Mouse (Mus musculus) testis, adult 2 months (tissue): Measurements from ENCODE around the gene Aqp9. TPM values are rescaled to one million over a fixed set of nuclear protein-coding genes. Genes with fewer than 3 reads are reported as not detected.

Experiments
- H3K27ac ChIP-seq: fragments of 200-500 bp; 2 replicates; pipeline ENCODE4 v1.5.1; 2012; ENCODE audit warnings: low read depth, low read length; ENCODE audit not compliant: control insufficient read depth, insufficient read depth
- H3K27me3 ChIP-seq: fragments of 200-500 bp; 2 replicates; pipeline ENCODE4 v1.6.1; 2012; ENCODE audit warnings: mild to moderate bottlenecking, low read length, moderate library complexity; ENCODE audit not compliant: control insufficient read depth, insufficient read depth
- H3K36me3 ChIP-seq: fragments of 200-500 bp; 2 replicates; pipeline ENCODE4 v1.6.1; 2012; ENCODE audit warnings: mild to moderate bottlenecking, low read length; ENCODE audit not compliant: control insufficient read depth, insufficient read depth
- H3K4me1 ChIP-seq: fragments of 200-500 bp; 2 replicates; pipeline ENCODE4 v1.6.1; 2012; ENCODE audit warnings: low read length; ENCODE audit not compliant: control insufficient read depth, insufficient read depth
- H3K4me3 ChIP-seq: fragments of 200-500 bp; 2 replicates; pipeline ENCODE4 v1.5.1; 2012; ENCODE audit warnings: low read depth, mild to moderate bottlenecking, low read length, moderate library complexity, mixed read lengths; ENCODE audit not compliant: control insufficient read depth
- CTCF ChIP-seq: fragments of 200-500 bp; IDR thresholded peaks from 2 replicates; pipeline ENCODE4 v1.5.1; 2012; ENCODE audit warnings: low read depth, mild to moderate bottlenecking, inconsistent platforms, low read length, moderate library complexity; ENCODE audit not compliant: control insufficient read depth, insufficient read depth, insufficient replicate concordance
- POLR2A ChIP-seq: fragments of 200-500 bp; IDR thresholded peaks from 2 replicates; pipeline ENCODE4 v1.6.1; 2012; ENCODE audit warnings: low read depth, mild to moderate bottlenecking, inconsistent platforms, low read length, moderate library complexity; ENCODE audit not compliant: control insufficient read depth
- polyA plus RNA-seq: library from polyadenylated mRNA; depleted of rRNA; stranded (reverse); fragments of >200 nt; gene quantifications from 2 replicates; pipeline ENCODE4 v1.2.3, GENCODE M21; 2012

Aqp9 gene
- polyA plus RNA-seq, 1 experiment: 35.1 TPM

DNA sequence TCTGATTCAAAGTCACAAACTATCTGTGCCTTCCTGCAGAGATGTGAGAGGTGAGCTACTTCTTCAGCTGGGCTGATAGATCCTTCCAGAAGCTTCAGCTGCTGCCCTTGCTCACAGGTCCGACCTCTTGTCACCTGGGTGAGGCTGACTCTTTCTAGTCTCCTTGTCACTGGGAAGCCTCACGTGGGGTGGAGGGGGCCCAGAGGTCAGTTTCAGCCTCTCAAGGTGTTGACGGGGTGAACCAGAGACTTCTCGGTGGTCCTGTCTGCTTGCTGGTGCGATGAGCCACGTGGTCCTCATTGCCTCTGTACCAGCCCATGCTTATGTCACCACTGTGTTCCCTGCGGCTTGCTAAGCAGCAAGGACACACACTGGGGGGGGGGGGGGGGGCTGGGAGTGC is 96.0 kb downstream of the Aqp9 start:
- Histone ChIP-seq H3K27ac (no peak overlapping the region), H3K4me3 (no peak overlapping the region), H3K27me3 (no peaks in the 10 kb centered on the region), H3K4me1 (peaks cover 6% of the 10 kb centered on the region), H3K36me3 (no peaks in the 10 kb centered on the region)
- TF ChIP-seq CTCF: no peak
- no peak for TF ChIP-seq POLR2A

DNA sequence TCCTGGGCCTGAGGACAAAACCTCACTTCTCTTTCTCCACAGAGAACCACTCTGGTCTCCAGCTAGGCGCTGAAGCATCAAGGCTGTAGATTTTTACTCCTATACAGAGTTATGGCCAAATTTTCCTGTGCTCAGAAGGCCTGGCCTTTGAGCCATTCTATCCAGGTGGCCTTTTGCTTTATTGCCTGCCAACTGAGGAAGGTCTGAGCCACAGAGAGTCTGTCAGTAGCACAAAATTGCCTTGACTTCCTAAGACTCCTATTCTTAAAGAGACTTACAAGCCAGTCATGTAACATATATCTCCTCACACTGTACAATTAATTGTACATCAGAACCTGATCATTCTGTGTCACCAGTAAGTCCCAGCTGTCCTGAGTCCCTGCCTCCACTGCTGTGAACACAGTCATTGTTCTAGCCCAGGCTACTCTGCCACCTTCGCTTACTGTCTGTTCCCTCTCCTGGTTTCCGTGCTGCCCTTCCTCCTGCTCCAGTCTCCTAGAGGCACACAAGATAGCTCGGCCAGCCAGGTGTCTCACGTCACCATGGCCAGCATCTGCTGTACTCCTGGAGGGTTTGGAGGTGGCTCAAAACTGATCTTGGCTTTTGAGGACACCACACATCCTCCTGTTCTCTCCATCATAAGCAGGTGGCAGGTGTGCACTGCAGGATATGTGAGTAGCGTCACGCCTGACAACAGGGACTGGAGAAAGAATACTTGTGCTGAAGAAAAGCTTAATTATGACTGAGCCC is 96.7 kb downstream of the Aqp9 start:
- Histone ChIP-seq H3K27ac (no peak overlapping the region), H3K36me3 (no peaks in the 10 kb centered on the region), H3K27me3 (no peaks in the 10 kb centered on the region), H3K4me3 (no peak overlapping the region), H3K4me1 (peaks cover 6% of the 10 kb centered on the region)
- no peak for TF ChIP-seq POLR2A
- no peak for TF ChIP-seq CTCF

DNA sequence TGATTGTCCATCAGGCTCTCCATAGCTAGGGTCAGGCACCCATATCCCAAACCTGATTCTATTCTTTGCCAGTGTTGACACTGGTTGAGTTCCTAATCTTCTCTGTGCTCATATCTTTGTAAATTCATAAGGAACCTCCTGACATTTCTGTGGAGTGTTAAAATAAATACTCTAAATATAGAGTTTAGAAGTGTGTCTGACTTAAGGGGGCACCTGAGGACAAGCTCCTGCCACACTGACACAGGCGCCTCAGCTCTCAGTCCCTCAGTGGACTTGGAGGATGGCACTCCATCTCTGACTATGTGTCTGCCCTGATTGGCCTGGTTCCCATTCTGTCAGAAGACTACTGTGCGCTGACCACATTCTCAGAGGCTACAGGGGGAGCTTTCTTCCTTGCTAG is 97.9 kb downstream of the Aqp9 start:
- Histone ChIP-seq H3K4me3 (no peak overlapping the region), H3K27ac (no peak overlapping the region), H3K27me3 (no peaks in the 10 kb centered on the region), H3K36me3 (no peaks in the 10 kb centered on the region), H3K4me1 (no peaks in the 10 kb centered on the region)
- TF ChIP-seq CTCF: no peak
- no peak for TF ChIP-seq POLR2A

DNA sequence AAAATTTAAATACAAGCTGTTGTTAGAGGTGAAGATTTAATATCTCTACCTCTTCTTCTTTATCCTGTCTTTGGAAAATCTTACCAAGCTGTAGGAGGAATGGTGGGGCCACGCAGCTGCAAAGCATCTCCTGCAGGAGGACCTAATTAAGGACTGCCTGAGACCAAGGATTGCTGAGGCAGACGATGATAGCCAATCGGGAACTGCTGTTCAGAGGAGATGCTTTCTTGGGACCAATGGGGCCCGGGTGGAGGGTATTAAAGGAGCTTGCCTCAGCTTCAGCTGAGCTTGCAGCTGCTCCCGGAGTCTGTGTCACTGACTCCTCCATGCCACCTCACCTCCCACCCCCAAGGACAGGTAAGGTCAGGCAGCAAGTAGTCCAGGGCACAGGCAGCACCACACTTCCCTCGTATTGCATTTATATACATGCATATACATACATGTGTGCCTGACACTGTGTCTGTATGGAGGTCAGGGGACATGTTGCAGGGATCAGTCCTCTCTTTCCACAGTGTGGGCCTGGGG is 99.6 kb downstream of the Aqp9 start:
- Histone ChIP-seq H3K36me3 (no peaks in the 10 kb centered on the region), H3K27me3 (no peaks in the 10 kb centered on the region), H3K27ac (no peak overlapping the region), H3K4me1 (no peaks in the 10 kb centered on the region), H3K4me3 (no peak overlapping the region)
- TF ChIP-seq POLR2A (no peak), CTCF (no peak)

DNA sequence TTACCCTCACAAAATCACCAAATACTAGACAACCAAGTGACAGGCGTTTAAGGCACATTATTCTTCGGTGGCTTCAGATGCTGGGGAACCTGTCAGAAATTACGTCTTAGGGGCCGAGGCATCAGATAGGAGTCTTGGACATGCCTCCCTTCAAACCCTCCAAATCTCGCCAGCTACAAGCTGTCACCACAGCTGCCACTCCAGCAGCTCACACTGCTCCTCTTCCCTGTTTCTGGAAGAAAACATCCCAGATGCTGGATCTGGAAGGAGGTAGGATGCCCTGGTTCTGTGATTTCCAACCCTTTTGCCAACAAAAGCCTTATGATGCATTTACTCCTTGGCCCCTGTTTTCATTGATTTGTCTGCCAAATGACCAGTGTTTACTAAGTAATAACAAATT is 101.3 kb downstream of the Aqp9 start:
- no peak for TF ChIP-seq CTCF
- TF ChIP-seq POLR2A: no peak
- Histone ChIP-seq H3K27me3 (no peaks in the 10 kb centered on the region), H3K27ac (no peak overlapping the region), H3K36me3 (no peaks in the 10 kb centered on the region), H3K4me1 (no peaks in the 10 kb centered on the region), H3K4me3 (no peak overlapping the region)

DNA sequence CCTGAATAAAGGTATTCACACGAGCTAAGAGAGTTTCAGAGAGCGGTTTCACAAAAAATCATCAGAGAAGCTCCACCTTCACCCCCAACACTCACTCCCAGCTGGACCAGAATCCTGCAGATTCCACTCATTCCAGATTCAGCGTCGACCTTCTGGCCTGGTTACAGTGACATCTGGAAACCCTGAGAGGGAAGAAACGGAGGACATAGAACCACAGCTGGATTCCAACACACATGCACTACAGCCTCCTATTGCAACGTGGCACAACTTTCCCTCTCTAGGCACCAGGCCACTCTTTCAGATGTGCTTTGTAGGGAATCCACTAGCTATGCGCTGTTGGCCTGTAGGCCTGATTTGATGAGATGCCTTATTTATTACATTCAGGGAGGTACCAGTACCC is 102.0 kb downstream of the Aqp9 start:
- no peaks in the 10 kb centered on the region for H3K27me3 ChIP-seq
- H3K27ac ChIP-seq: no peak overlapping the region
- no peaks in the 10 kb centered on the region for H3K4me1 ChIP-seq
- TF ChIP-seq CTCF: no peak
- TF ChIP-seq POLR2A: no peak
- H3K36me3 ChIP-seq: no peaks in the 10 kb centered on the region
- no peak overlapping the region for H3K4me3 ChIP-seq

DNA sequence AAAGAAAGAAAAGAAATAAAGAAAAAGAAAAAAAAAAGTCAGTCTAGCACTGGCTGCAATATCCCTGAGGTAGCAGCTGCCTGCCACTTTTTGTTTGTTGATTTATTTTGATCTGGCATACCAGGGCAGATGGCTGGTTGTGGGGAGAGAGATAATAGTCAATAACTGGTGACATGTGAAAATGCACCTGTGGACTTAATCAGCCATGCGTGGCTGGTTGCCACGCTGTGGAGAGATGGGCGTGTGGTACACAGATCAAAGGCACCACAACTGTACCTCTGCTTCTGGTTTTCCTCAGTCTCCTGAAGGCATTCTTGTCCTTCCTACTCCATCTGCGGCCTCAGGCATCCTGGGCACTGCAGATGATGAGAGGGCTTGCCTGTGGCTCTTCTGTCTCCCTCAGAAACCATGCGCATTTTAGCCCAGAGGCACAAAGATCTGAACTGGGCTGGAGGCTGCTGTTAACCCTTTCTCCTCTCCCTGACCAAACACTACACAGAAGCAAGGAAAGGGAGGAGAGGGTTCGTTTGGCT is 103.1 kb downstream of the Aqp9 start:
- H3K36me3 ChIP-seq: no peaks in the 10 kb centered on the region
- H3K4me3 ChIP-seq: no peak overlapping the region
- H3K4me1 ChIP-seq: no peaks in the 10 kb centered on the region
- TF ChIP-seq POLR2A: no peak
- no peak for TF ChIP-seq CTCF
- H3K27ac ChIP-seq: no peak overlapping the region
- H3K27me3 ChIP-seq: no peaks in the 10 kb centered on the region
